Mouse (Mus musculus) liver, embryonic 15.5 days (tissue): ENCODE results near the gene Fcrlb. TPM values are rescaled to one million over a fixed set of nuclear protein-coding genes. Genes with fewer than 3 reads are reported as not detected.

Experiments used
- ATAC-seq: fragments of 200-750 bp; cut with Nextera tagmentation; 2 replicates; pipeline ENCODE4 v1.8.0; 2017; ENCODE audit warnings: moderate number of reproducible peaks, mild to moderate bottlenecking, moderate library complexity; ENCODE audit not compliant: insufficient read depth
- H3K27ac ChIP-seq: fragments of 300-500 bp; sonication (generic); replicated peaks from 2 replicates; pipeline ENCODE4 v1.5.1; 2015; ENCODE audit warnings: mild to moderate bottlenecking, inconsistent platforms
- H3K27me3 ChIP-seq: fragments of 300-500 bp; sonication (generic); 2 replicates; pipeline ENCODE4 v1.6.1; 2015; ENCODE audit warnings: mild to moderate bottlenecking, inconsistent platforms
- H3K36me3 ChIP-seq: fragments of 300-500 bp; sonication (generic); replicated peaks from 2 replicates; pipeline ENCODE4 v1.6.1; 2015; ENCODE audit warnings: moderate library complexity, mild to moderate bottlenecking, inconsistent platforms
- H3K4me1 ChIP-seq: fragments of 300-500 bp; sonication (generic); replicated peaks from 2 replicates; pipeline ENCODE4 v1.6.1; 2015; ENCODE audit warnings: inconsistent platforms
- H3K4me2 ChIP-seq: fragments of 300-500 bp; sonication (generic); 2 replicates; pipeline ENCODE4 v1.6.1; 2015; ENCODE audit warnings: moderate library complexity, mild to moderate bottlenecking, inconsistent platforms
- H3K4me3 ChIP-seq: fragments of 300-500 bp; sonication (generic); replicated peaks from 2 replicates; pipeline ENCODE4 v1.5.1; 2015; ENCODE audit warnings: mild to moderate bottlenecking, inconsistent platforms
- H3K9ac ChIP-seq: fragments of 300-500 bp; sonication (generic); 2 replicates; pipeline ENCODE4 v1.6.1; 2015; ENCODE audit warnings: moderate library complexity, mild to moderate bottlenecking, inconsistent platforms
- H3K9me3 ChIP-seq: fragments of 300-500 bp; sonication (generic); replicated peaks from 2 replicates; pipeline ENCODE4 v1.6.1; 2016; ENCODE audit warnings: inconsistent platforms
- WGBS: fragments of 180-500 bp; shearing (Covaris S2); methylation state at CpG from one replicate; pipeline ENCODE4 v1.1.7; 2015; ENCODE audit warnings: mixed read lengths; ENCODE audit not compliant: insufficient replicate concordance; 5-methylcytosine and 5-hydroxymethylcytosine counted together
- polyA plus RNA-seq: library from polyadenylated mRNA; unstranded; fragments of >200 nt; fragmentation: Nextera tagmentation; extraction: Ambion mirVana; gene quantifications from 2 replicates; pipeline ENCODE4 v1.2.1, GENCODE M21; 2015

Gene Fcrlb
- polyA plus RNA-seq, 1 experiment from 2014 or later, result 0.07 TPM

DNA sequence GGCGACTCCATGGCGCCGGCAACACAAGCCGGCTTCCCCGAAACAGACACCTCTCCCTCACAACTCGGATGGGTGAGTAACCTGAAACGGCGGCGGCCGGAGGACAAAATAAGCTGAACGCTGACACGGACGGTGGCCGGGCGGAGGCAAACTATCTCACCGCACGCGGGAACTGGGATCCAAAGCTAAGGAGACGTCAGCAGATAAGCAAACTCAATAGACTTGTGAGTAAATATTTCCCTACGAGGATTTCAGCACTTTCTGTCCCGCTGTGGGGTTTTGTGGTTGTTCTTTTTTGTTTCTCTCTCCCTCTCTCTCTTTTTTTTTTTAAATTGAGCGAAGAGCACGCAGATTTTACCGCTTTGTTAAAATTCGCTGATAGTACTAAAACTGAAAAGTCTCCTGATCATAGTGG is 45.0 kb downstream of the Fcrlb start, which contains the start of gene Atf6:
Gene Atf6, minus strand, starts transcription at position 81 of the 415 bp plus-strand sequence.
- Histone ChIP-seq H3K27me3 (no peaks in the 10 kb centered on the region), H3K4me3 (peak within 1 kb of the TSS; percentile 83), H3K4me1 (peaks cover 44% of the 10 kb centered on the region), H3K27ac (peak within 1 kb of the TSS; percentile 92), H3K9ac (peak within 1 kb of the TSS; percentile 92), H3K36me3 (0 out of 2 replicates have a peak, but pooled peaks cover 6% of the 10 kb centered on the region), H3K4me2 (peak within 1 kb of the TSS; percentile 77), H3K9me3 (no peaks in the 10 kb centered on the region)
- peak; percentile 79 for ATAC-seq
- 0% methylated on average over 25 of the region's 25 CpGs for WGBS

DNA sequence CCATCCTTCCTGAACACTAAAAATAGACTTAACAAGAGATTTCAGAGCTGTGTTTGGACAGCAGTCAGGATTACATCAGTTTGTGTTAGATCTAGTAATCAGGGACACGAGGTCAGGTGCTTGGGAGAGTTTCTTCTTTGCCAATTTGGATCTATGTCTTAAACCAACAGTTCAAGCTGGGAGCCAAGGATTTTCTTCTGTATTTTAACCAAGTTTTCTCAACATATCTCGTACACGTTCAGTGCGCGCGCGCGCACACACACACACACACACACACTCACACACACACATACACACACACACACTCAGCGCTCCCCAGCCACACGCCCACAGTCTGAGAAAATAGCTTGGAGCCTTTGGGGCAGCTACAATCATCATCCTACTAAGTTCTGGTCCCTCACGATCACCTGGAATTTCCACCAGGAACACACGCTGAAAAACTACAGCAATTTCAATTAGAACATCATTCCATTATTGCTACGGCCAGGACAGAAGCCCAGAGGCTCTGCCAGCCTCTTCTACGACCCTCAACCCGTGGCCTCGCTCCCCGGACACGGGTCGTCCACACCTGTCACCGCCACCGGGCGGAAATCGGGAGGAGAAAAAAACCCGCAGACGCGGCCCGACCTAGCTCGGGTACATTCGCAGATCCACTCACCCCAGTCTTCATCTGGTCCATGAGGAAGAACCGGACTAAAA is 45.6 kb downstream of the Fcrlb start:
- no peaks in the 10 kb centered on the region for H3K9me3 ChIP-seq
- peak overlapping the region; percentile 83 for H3K4me3 ChIP-seq
- peak overlapping the region; percentile 92 for H3K27ac ChIP-seq
- ATAC-seq, result peak; percentile 60
- peaks cover 50% of the 10 kb centered on the region for H3K4me1 ChIP-seq
- H3K4me2 ChIP-seq, result peak overlapping the region; percentile 77
- peak overlapping the region; percentile 92 for H3K9ac ChIP-seq
- H3K27me3 ChIP-seq, result no peaks in the 10 kb centered on the region
- H3K36me3 ChIP-seq, result 0 out of 2 replicates have a peak, but pooled peaks cover under 1% of the 10 kb centered on the region
- 3% methylated on average over 30 of the region's 30 CpGs for WGBS

DNA sequence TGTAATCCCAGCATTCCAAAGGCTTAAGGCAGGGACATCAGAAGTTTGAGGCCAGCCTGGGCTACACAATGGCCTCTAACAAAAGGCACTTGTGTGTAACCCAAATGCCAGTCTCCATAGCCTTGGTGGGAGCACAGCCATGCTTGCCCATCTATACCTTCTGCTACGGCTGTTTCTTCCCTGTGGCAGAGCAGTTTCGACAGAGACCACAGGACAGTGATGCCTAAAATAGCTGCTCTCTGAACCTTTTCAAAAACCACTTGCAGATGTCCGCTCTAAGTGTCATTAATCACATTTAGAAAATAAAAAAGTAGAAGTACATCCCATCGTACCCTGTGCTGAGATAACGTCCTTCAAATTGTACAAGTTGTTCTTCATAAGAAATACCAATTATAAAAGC is 47.3 kb downstream of the Fcrlb start:
- H3K27me3 ChIP-seq, result no peaks in the 10 kb centered on the region
- WGBS, result 44% methylated on average over 5 of the region's 5 CpGs
- H3K9ac ChIP-seq, result no peak overlapping the region
- H3K9me3 ChIP-seq, result no peaks in the 10 kb centered on the region
- no peak for ATAC-seq
- peak overlapping the region; percentile 9; the same call in 1 of the 2 replicates for H3K4me2 ChIP-seq
- peaks cover 63% of the 10 kb centered on the region for H3K4me1 ChIP-seq
- no peak overlapping the region for H3K27ac ChIP-seq
- no peak overlapping the region for H3K4me3 ChIP-seq
- H3K36me3 ChIP-seq, result no peaks in the 10 kb centered on the region

DNA sequence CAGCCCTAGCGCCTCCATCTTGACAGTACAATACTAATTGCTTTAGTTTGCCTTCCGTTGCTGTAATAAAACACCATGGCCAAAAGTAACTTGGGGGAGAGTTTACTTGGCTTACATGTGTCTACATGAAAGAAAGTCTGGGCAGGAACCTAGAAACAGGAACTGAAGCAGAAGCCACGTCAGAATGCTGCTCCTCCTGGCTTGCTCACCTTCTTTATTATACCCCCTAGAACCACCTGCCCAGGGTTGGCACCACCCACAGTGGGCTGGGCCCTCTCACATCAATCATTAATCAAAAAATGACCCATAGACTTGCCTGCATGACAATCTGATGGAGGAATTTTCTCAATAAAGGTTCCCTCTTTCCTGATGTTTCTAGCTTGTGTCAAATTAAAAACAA is 48.0 kb downstream of the Fcrlb start:
- Histone ChIP-seq H3K4me2 (no peak overlapping the region), H3K9ac (no peak overlapping the region), H3K27me3 (no peaks in the 10 kb centered on the region), H3K27ac (no peak overlapping the region), H3K4me3 (no peak overlapping the region), H3K36me3 (no peaks in the 10 kb centered on the region), H3K4me1 (peaks cover 64% of the 10 kb centered on the region), H3K9me3 (no peaks in the 10 kb centered on the region)
- no peak for ATAC-seq
- 62% methylated on average over 3 of the region's 3 CpGs for WGBS

DNA sequence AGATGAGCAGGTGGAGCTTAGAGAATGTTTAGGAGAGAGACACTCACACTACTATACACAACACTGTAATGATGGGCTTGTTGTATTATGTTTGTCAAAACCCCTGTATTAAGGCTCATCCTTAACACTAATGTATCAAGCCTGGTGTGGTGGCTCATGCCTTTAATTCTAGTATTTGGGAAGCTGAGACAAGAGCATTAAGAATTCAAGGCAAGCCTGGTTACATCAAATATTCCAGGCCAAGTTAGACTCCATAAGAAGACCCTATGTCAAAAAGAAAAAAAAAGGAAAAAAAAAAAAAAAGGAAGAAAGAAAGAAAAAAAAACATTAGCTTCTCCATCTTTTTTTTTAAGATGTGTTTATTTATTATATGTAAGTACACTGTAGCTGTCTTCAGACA is 48.5 kb downstream of the Fcrlb start:
- Histone ChIP-seq H3K4me3 (no peak overlapping the region), H3K4me2 (no peak overlapping the region), H3K4me1 (peaks cover 68% of the 10 kb centered on the region), H3K9me3 (no peaks in the 10 kb centered on the region), H3K9ac (no peak overlapping the region), H3K36me3 (no peaks in the 10 kb centered on the region), H3K27me3 (no peaks in the 10 kb centered on the region), H3K27ac (no peak overlapping the region)
- no peak for ATAC-seq

DNA sequence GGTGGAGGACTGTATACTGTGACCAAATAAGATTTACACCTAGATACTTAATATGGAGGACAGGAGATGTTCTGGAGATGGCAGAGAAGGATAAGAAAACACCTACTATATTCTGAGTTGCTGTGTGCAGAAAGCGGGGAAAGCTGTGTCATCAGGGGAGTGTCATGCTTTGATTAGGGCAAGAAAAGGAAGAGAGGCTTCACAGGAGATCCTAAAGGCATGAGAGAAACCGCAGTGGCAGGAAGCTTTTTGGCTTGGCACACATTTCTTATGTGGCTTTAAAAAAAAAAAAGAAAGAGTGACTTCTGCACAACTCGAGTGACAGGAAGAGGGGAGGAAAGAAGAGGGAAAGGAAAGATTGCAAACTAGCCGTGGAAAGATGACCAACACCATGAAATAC is 49.7 kb downstream of the Fcrlb start:
- WGBS, result 7% methylated on average over 4 of the region's 4 CpGs
- ATAC-seq, result no peak
- Histone ChIP-seq H3K27ac (no peak overlapping the region), H3K36me3 (no peaks in the 10 kb centered on the region), H3K4me3 (no peak overlapping the region), H3K9me3 (no peaks in the 10 kb centered on the region), H3K27me3 (no peaks in the 10 kb centered on the region), H3K4me1 (peaks cover 67% of the 10 kb centered on the region), H3K9ac (no peak overlapping the region), H3K4me2 (peak overlapping the region; percentile 33; the same call in 1 of the 2 replicates)

DNA sequence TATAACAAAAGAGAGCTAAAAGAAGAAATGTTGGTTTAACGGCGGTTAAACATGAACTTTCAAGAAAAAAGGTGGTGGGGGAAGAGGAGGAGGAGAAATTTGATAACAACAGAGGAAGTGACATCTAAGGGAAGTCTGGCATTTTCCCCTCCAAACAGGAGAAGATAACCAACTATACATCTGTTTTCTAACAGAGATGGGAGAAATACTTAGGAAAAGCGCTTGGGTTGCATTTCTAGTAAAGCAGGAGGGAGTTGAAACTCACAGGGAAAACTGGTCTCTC is 50.4 kb downstream of the Fcrlb start:
- Histone ChIP-seq H3K4me2 (peak overlapping the region; percentile 33; the same call in 1 of the 2 replicates), H3K4me3 (no peak overlapping the region), H3K9ac (no peak overlapping the region), H3K36me3 (no peaks in the 10 kb centered on the region), H3K4me1 (peaks cover 73% of the 10 kb centered on the region), H3K9me3 (no peaks in the 10 kb centered on the region), H3K27me3 (no peaks in the 10 kb centered on the region), H3K27ac (no peak overlapping the region; the same call in 1 of the 2 replicates)
- 30% methylated on average over 3 of the region's 3 CpGs for WGBS
- no peak for ATAC-seq

DNA sequence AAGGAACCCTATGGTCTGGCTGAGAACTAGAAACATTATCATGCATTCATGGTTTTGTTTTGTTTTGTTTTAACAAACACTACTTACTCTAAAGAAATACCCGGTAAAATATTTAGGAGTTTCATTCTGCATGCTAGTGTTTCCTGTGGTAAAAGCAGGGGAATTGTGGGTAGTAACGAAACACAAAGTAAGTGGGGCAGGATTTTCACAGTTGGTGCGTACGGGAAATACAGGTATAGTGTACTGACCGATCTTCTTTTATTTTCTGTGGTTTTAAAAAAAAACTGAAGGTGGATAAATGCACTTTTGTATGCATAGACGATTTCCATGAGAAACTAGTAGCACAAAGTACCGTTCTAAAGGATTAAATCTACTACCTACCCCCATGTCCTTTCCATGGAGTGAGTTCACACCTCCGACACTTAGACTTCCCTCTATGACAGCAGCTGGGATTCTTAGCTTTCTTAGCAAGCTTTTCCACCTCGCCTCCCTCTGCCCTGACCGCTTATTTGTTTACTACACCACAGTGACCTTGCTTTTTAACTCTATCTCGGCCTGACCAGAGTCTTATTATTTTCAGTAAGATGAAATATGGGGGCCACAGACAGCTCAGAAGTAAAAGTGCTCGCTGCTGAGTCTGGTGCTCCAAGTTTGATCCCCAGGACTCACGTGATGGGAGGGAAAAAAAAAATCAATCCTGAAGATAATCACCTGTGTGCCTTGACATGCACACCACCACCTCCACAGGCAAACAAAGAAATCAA is 50.9 kb downstream of the Fcrlb start:
- Histone ChIP-seq H3K27ac (peak overlapping the region; percentile 4; the same call in 1 of the 2 replicates), H3K27me3 (no peaks in the 10 kb centered on the region), H3K9me3 (no peaks in the 10 kb centered on the region), H3K4me2 (peak overlapping the region; percentile 33; the same call in 1 of the 2 replicates), H3K4me3 (no peak overlapping the region), H3K4me1 (peaks cover 77% of the 10 kb centered on the region), H3K9ac (no peak overlapping the region), H3K36me3 (no peaks in the 10 kb centered on the region)
- 61% methylated on average over 13 of the region's 13 CpGs for WGBS
- no peak for ATAC-seq

DNA sequence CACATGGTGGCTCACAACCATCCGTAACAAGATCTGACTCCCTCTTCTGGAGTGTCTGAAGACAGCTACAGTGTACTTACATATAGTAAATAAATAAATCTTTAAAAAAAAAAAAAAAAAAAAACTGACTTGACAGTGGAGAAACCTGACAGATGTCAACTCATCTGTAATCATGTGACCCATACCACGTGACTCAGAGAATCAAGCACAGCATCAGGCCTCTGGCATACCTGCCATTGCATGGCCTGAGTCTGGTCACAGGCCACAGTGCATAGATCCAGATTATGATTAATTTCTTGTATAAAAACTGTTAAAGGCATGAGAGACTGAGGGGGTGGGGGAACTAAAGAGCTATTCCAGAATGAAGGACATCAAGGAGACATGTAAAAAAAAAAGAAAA is 53.9 kb downstream of the Fcrlb start:
- H3K9ac ChIP-seq, result no peak overlapping the region
- ATAC-seq, result no peak
- no peak overlapping the region for H3K4me2 ChIP-seq
- no peaks in the 10 kb centered on the region for H3K9me3 ChIP-seq
- 59% methylated on average over 2 of the region's 2 CpGs for WGBS
- no peaks in the 10 kb centered on the region for H3K27me3 ChIP-seq
- no peak overlapping the region for H3K27ac ChIP-seq
- peaks cover 4% of the 10 kb centered on the region for H3K36me3 ChIP-seq
- peaks cover 80% of the 10 kb centered on the region for H3K4me1 ChIP-seq
- no peak overlapping the region for H3K4me3 ChIP-seq

DNA sequence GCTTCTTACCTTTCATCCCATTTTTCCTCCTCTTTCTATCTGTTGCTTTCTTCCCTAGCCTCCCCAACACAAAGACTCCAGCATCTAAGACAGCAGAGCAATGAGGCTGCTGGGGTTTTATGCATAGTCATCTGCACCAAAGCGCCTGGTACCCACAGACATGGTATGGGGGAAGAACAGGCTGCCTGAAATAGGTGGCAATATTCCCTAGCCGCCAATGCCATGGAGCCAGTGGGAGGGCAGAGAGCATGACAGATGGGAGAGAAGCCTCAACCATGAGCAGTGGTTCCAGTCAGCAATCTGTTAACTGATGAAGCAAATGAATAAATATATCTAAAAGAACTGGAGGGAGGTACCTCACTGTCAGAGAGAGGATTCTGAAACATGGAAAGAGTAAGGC is 55.4 kb downstream of the Fcrlb start:
- Histone ChIP-seq H3K27ac (no peak overlapping the region), H3K9me3 (no peaks in the 10 kb centered on the region), H3K4me1 (peaks cover 73% of the 10 kb centered on the region), H3K36me3 (peaks cover 13% of the 10 kb centered on the region), H3K27me3 (no peaks in the 10 kb centered on the region), H3K4me3 (no peak overlapping the region), H3K4me2 (no peak overlapping the region), H3K9ac (no peak overlapping the region)
- no peak for ATAC-seq
- 78% methylated on average over 2 of the region's 2 CpGs for WGBS
